Mouse (Mus musculus): ENCODE results near the gene Swi5. TPM values are rescaled to one million over a fixed set of nuclear protein-coding genes. Genes with fewer than 3 reads are reported as not detected.
A peak's percentile ranks its signal among the peaks of the same experiment; 100 is the strongest.

Swi5 gene
- polyA plus RNA-seq, 1 experiment from 2014 or later, result 413 TPM

DNA sequence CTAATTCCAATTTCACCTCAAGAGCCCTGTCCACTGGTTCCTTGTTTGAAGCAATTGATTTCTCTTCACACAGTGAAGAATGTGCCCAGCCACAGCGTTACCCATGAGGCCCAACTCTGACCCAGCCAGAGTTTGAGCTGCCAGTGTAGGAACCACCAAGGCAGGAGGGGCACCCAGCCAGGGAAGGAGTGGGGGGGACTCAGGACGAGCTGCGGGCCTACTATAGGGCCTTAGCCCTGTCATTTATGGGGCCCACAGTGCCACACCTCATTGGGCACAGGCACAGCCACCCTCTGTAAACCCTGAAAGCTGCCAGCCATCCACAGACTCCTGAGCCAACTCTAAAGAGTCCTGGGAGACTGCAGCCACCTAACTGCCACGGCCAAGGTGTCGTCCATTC, 33.3 kb downstream of the Swi5 start:
- H3K36me3 ChIP-seq, result peaks cover 80% of the 10 kb centered on the region
- H3K9ac ChIP-seq, result no peak overlapping the region
- H3K27me3 ChIP-seq, result no peaks in the 10 kb centered on the region
- no peaks in the 10 kb centered on the region for H3K9me3 ChIP-seq
- no peak overlapping the region for H3K27ac ChIP-seq
- H3K4me3 ChIP-seq, result no peak overlapping the region
- H3K4me1 ChIP-seq, result peaks cover 7% of the 10 kb centered on the region
- ATAC-seq (ENCODE audit: insufficient number of reproducible peaks, insufficient read depth, low FRiP score, low TSS enrichment), result no peak
- H3K4me2 ChIP-seq (replicated peaks), result no peak overlapping the region
- WGBS, result 88% methylated on average over 5 of the region's 5 CpGs

DNA sequence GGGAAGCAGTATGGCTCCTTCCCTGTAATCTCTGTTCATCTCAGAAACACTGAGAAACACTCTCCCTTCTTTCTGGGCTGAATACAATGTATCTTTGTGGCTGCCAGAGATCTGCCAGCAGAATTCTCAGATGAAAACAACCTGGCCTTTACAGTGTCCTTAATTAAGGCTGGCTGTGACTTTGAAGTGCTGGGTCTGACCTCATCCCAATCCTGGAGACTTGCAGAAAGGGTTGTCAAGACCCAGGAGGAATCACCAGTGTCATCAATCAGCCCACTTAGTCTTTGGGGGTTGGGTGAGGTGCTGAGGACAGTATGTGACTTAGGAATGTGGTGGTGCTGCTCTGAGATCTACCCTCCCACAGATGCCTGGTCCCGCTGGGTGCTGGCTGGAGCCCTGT, 34.5 kb downstream of the Swi5 start:
- WGBS, result 85% methylated on average over 1 of the region's 1 CpGs
- Histone ChIP-seq H3K9ac (no peak overlapping the region), H3K27ac (no peak overlapping the region), H3K4me1 (no peaks in the 10 kb centered on the region), H3K4me2 (replicated peaks) (no peak overlapping the region), H3K4me3 (no peak overlapping the region), H3K9me3 (no peaks in the 10 kb centered on the region), H3K36me3 (peaks cover 90% of the 10 kb centered on the region), H3K27me3 (no peaks in the 10 kb centered on the region)
- no peak for ATAC-seq (ENCODE audit: insufficient number of reproducible peaks, insufficient read depth, low FRiP score, low TSS enrichment)

DNA sequence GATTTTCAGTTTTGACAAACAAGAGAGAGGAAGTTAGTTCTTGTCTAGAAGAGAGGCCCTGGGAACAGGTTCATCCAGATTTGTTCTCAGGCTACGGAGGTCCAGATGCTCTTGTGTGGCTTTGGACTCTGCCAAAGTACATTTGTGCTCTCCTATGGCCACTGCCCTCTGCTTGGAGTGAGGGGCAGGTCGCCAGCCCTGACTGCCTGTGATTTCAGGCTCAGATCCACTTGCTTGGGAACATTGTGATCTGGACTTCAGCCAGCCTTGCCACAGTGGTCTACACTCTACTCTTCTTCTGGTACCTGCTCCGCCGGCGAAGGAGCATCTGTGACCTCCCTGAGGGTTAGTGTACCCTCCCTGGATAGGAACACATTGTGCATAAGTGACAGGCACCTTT, 35.2 kb downstream of the Swi5 start:
- H3K9me3 ChIP-seq, result no peaks in the 10 kb centered on the region
- peaks cover 90% of the 10 kb centered on the region for H3K36me3 ChIP-seq
- 0 out of 2 replicates have a peak overlapping the region, but pooled peaks have one; percentile 23 for H3K27ac ChIP-seq
- no peaks in the 10 kb centered on the region for H3K4me1 ChIP-seq
- WGBS, result 90% methylated on average over 5 of the region's 5 CpGs
- ATAC-seq (ENCODE audit: insufficient number of reproducible peaks, insufficient read depth, low FRiP score, low TSS enrichment), result no peak
- no peak overlapping the region for H3K4me3 ChIP-seq
- H3K4me2 ChIP-seq (replicated peaks), result no peak overlapping the region
- no peaks in the 10 kb centered on the region for H3K27me3 ChIP-seq
- no peak overlapping the region for H3K9ac ChIP-seq

DNA sequence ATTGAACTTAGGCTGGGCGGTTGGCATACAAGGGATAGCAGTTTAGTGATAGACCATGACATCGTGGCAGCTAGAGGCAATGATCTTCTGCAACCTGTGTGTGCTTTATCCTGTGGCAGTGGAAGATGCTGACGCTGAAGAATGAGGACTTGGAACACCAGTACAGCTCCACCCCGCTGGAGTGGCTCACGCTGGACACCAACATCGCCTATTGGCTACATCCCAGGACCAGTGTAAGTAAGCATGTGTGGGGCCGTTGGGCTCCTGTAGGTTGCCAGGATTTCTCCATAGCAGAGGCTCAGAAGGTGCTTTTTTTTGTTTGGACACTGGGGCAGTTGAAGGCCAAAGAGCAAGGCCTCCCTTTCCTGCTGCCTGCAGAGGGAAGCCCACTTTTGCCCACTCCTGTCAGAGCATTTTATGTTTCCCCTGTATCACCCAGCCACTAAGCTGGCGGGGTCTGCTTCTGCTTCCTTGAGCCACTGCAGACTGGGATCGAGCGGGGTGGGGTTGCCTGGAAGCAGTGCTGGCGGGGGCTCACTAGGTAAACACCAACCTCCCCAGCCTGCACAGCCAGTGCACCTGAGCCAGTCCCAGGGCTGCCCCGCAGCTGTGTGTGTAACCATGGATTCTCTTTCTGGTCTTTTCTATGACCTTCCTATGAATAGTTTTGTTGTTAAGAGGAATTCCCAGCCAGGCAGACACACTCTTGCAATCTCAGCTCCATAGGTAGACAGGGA, 35.9 kb downstream of the Swi5 start:
- Histone ChIP-seq H3K4me3 (no peak overlapping the region), H3K36me3 (peaks cover 90% of the 10 kb centered on the region), H3K9me3 (no peaks in the 10 kb centered on the region), H3K27me3 (no peaks in the 10 kb centered on the region), H3K4me2 (replicated peaks) (no peak overlapping the region), H3K4me1 (no peaks in the 10 kb centered on the region), H3K27ac (no peak overlapping the region), H3K9ac (no peak overlapping the region)
- ATAC-seq (ENCODE audit: insufficient number of reproducible peaks, insufficient read depth, low FRiP score, low TSS enrichment), result no peak
- 83% methylated on average over 12 of the region's 12 CpGs for WGBS

DNA sequence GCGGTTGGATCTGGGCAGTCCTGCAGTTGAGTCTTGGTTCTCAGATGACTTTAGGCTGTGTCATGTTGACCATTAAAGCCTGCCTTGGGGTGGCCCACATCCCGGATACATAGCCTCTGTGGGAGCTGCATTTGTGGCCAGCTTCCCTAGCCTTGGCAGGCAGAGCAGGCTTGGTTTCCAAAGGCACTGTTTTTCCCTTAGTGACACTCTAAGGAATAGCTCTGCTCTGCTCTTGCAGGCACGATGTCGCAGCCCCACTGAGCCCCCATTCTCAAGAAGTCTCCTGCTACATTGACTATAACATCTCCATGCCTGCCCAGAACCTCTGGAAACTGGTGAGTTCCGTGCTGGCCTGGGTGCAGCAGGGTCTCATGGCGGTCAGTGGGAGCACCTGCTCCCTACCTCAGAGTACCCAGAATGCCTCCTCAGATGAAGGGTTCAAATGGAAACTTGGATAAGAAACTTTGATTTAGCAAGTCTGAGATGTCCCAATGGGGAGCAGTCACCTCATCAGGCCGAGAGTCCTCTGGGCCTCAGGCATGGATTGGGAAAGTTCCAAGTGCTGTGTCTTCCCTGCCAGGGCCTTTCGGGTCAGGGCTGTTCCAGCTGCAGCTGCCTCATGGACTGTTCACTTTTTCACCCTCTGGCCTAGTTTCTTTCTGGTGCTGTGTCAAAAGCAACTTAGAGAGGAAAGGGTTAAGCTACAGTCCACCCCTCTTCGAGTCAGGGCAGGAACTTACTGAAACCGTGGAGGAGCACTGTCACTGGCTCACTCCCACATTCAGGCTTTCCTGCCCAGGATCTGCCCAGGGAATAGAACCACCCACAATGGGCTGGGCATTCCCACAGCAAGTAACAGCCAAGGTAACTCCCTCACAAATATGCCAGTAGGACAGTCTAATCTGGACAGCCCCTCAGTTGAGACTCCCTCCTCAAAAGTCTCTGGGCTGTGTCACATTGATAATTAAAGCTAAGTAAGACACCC, 39.2 kb downstream of the Swi5 start:
- ATAC-seq (ENCODE audit: insufficient number of reproducible peaks, insufficient read depth, low FRiP score, low TSS enrichment), result no peak
- Histone ChIP-seq H3K27ac (no peak overlapping the region), H3K4me1 (no peaks in the 10 kb centered on the region), H3K27me3 (no peaks in the 10 kb centered on the region), H3K9me3 (no peaks in the 10 kb centered on the region), H3K36me3 (peaks cover 95% of the 10 kb centered on the region), H3K9ac (no peak overlapping the region), H3K4me2 (replicated peaks) (no peak overlapping the region), H3K4me3 (no peak overlapping the region)
- WGBS, result 75% methylated on average over 10 of the region's 10 CpGs

DNA sequence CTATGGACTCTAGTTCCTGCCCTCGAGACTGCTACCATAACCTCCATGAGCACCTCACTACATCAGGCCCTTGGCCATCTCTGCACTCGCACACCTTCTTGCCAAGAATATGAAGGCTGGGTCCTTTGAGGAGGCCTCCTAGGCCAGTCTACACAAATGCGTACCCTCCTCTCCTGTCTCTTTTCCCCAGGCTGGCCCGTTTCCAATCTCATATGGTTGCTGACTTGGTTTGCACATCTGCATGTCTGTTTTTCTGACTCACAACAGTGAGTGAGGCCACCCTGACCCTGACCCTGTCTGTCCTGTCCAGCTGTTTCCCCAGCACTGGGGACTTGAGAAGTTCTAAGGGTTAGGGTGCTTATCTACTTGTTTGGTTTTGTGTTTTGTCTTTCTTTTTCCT, 41.1 kb downstream of the Swi5 start:
- Histone ChIP-seq H3K9me3 (no peaks in the 10 kb centered on the region), H3K36me3 (peaks cover 80% of the 10 kb centered on the region), H3K27ac (no peak overlapping the region), H3K9ac (no peak overlapping the region), H3K4me1 (no peaks in the 10 kb centered on the region), H3K4me2 (replicated peaks) (no peak overlapping the region), H3K27me3 (no peaks in the 10 kb centered on the region), H3K4me3 (no peak overlapping the region)
- no peak for ATAC-seq (ENCODE audit: insufficient number of reproducible peaks, insufficient read depth, low FRiP score, low TSS enrichment)
- 85% methylated on average over 4 of the region's 4 CpGs for WGBS

DNA sequence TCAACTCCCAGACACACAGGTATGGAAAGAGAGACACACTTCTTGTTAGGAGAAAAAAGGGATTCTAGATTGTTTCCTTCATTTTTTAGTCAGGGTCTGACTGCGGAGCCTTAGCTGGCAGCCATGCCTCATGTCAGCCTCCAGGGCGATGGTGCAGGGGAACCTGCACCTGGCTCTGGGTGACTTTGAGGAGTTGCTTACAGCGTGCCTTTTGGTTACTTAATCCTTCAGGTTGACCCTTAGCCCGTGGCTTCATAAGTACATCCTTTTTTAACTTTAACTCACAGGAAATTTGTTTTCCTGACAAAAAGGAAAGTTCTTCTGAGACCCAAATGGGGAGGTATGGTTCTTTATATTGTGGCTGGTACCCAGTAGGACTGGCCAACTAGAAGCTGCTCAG, 44.9 kb downstream of the Swi5 start:
- 90% methylated on average over 4 of the region's 4 CpGs for WGBS
- H3K27me3 ChIP-seq, result no peaks in the 10 kb centered on the region
- no peaks in the 10 kb centered on the region for H3K9me3 ChIP-seq
- no peak overlapping the region for H3K4me3 ChIP-seq
- H3K4me2 ChIP-seq (replicated peaks), result no peak overlapping the region
- peaks cover under 1% of the 10 kb centered on the region; the same call in 1 of the 2 replicates for H3K4me1 ChIP-seq
- no peak overlapping the region for H3K9ac ChIP-seq
- ATAC-seq (ENCODE audit: insufficient number of reproducible peaks, insufficient read depth, low FRiP score, low TSS enrichment), result no peak
- H3K27ac ChIP-seq, result no peak overlapping the region
- peaks cover 49% of the 10 kb centered on the region for H3K36me3 ChIP-seq

DNA sequence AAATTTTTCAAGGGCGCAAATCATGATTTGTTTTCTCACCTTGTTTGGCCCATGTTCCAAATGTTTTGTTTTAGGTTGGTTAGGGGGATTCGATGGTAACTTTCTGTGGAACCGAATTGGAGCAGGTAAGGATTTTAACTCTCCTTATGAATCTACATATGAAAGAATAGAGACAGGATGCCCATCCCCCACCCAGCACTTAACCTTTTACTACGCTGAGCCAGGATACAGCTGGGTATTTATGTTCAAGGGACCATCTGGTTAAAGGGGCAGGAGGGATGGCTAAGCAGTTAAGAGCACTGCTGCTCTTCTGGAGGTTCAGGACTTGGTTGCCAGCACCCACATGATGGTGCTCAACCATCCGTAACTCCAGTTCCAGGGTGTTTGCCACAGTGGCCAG, 47.3 kb downstream of the Swi5 start:
- Histone ChIP-seq H3K27ac (no peak overlapping the region), H3K4me3 (no peak overlapping the region), H3K9ac (no peak overlapping the region), H3K4me1 (peaks cover 7% of the 10 kb centered on the region), H3K27me3 (no peaks in the 10 kb centered on the region), H3K36me3 (peaks cover 26% of the 10 kb centered on the region), H3K4me2 (replicated peaks) (no peak overlapping the region), H3K9me3 (no peaks in the 10 kb centered on the region)
- ATAC-seq (ENCODE audit: insufficient number of reproducible peaks, insufficient read depth, low FRiP score, low TSS enrichment), result no peak
- WGBS, result 81% methylated on average over 5 of the region's 5 CpGs

DNA sequence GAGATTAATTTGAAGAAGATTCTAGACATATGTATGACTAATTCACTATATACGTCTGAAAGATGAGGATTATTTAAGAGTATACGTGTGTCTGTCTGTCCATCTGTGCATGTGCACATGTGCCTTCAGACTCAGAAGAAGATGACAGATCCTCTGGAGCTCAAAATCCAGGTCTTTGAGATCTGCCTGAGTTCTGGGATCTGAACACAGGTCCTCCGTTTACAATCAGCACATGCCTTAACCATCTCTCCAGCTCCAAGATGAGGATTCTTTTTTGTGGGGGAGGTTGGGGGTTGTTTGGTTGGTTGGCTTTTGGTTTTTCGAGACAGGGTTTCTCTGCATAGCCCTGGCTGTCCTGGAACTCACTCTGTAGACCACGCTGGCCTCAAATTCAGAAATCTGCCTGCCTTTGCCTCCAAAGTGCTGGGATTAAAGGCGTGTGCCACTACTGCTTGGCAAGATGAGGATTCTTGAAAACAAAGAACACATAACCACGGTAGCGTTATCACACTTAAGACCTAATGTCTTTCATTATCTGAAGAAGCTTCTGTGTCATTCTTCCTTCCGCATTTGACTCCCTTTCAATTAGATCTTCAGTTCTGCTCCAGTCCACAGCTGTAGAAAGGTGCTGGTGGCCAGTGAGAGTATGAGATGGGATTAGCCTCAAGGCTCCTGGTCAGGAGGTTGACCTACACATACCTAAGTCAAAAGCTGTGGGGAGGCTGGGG, 49.0 kb downstream of the Swi5 start:
- ATAC-seq (ENCODE audit: insufficient number of reproducible peaks, insufficient read depth, low FRiP score, low TSS enrichment), result no peak
- no peak overlapping the region for H3K4me3 ChIP-seq
- no peak overlapping the region for H3K27ac ChIP-seq
- H3K36me3 ChIP-seq, result peaks cover 23% of the 10 kb centered on the region
- WGBS, result 89% methylated on average over 9 of the region's 9 CpGs
- H3K9me3 ChIP-seq, result no peaks in the 10 kb centered on the region
- H3K4me1 ChIP-seq, result peaks cover 20% of the 10 kb centered on the region
- H3K4me2 ChIP-seq (replicated peaks), result no peak overlapping the region
- H3K9ac ChIP-seq, result no peak overlapping the region
- no peaks in the 10 kb centered on the region for H3K27me3 ChIP-seq

DNA sequence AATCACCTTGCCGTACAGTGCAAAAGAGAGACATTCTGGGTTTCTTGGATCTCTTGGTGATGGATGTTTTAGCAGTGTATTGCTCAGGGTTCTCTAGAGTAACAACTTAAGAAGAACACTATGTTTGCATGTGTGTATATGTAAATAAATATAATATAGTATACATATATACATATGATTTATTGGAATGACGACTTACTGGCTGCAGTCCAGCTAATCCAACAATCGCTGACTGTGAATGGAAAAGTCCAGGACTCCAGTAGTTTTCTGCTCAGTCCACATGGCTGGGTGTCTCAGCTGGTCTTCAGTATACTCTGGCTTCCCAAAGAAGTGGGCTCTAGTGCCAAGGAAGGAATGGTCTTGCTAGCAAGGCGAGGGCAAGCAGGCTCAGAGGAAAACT, 50.3 kb downstream of the Swi5 start:
- H3K9me3 ChIP-seq, result no peaks in the 10 kb centered on the region
- 47% methylated on average over 4 of the region's 4 CpGs for WGBS
- peaks cover 30% of the 10 kb centered on the region for H3K36me3 ChIP-seq
- peak overlapping the region; percentile 61; the same call in 1 of the 2 replicates for H3K9ac ChIP-seq
- H3K27ac ChIP-seq, result peak overlapping the region; percentile 93; the same call in 1 of the 2 replicates
- H3K4me2 ChIP-seq (replicated peaks), result peak overlapping the region; percentile 86
- H3K4me3 ChIP-seq, result peak overlapping the region; percentile 62
- peaks cover 20% of the 10 kb centered on the region for H3K4me1 ChIP-seq
- no peaks in the 10 kb centered on the region for H3K27me3 ChIP-seq
- ATAC-seq (ENCODE audit: insufficient number of reproducible peaks, insufficient read depth, low FRiP score, low TSS enrichment), result no peak

DNA sequence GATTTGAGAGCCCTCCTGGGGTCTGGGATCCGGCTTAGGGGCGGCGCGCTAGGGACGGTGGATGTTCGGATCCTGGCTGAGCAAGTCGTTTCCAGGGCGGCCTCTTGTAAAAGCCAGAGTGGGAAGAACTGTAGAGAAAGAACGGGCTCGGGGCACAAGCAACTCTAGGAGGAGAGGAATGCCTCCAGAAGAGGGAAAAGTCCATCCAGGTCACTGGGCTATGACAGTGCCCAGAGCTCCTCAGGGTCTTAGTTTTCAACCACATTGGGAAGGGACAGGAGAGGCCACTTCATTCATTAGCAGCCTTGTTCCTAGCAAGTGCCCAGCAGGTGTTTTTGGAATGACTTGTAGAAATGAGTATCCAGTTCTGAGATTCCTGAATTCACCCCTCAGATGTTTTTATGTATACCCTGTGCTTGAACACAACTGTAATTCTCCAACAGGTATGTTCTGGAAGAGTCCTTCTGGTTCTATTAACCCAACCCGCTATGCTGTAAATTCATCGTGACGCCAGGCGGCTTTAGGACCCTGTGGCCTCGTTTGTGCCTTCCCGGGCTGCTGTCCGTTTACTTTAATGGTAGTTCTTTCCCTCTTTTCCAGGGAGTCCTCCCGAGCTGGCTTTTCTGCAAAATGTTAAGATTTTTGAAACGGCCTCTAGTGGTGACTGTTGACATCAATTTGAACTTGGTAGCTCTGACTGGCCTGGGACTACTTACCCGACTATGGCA, 51.0 kb downstream of the Swi5 start:
- Histone ChIP-seq H3K36me3 (peaks cover 36% of the 10 kb centered on the region), H3K27ac (peak overlapping the region; percentile 93), H3K27me3 (no peaks in the 10 kb centered on the region), H3K9ac (peak overlapping the region; percentile 61), H3K4me3 (peak overlapping the region; percentile 62), H3K4me1 (peaks cover 20% of the 10 kb centered on the region), H3K9me3 (no peaks in the 10 kb centered on the region), H3K4me2 (replicated peaks) (peak overlapping the region; percentile 86)
- WGBS, result under 1% methylated on average over 20 of the region's 20 CpGs
- ATAC-seq (ENCODE audit: insufficient number of reproducible peaks, insufficient read depth, low FRiP score, low TSS enrichment), result peak; percentile 16; the same call in 1 of the 2 replicates
